Mouse (Mus musculus): Measurements from ENCODE around the gene Zfp326. TPM values are rescaled to one million over a fixed set of nuclear protein-coding genes. Genes with fewer than 3 reads are reported as not detected.
A peak's percentile ranks its signal among the peaks of the same experiment; 100 is the strongest.
"Not testable (repeated sequence)": the region's sequence is repeated elsewhere in the genome, so short reads cannot be mapped to it uniquely, and the experiment has no call there.

Gene Zfp326
- total RNA-seq, 2 experiments from 2014 or later, result 26.1 to 33.9 TPM

DNA sequence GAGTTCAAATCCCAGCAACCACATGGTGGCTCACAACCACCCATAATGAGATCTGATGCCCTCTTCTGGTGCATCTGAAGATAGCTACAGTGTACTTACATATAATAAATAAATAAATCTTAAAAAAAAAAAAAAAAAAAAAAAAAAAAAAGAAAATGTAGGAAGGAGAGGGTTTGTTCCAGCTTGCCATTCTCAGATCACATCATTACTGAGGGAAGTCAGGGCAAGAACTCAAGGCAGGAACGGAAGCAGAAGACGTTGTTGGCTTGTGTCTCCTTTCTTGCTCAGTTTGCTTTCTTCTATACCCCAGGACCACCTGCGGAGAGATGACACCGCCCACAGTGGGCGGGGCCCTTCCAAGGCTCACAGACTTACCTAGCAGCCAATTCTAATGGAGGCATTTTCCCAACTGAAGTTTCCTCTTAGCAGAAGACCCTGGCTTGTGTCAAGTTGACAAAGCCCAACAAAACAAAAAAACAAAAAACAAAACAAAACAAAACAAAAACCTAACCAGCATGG is 11.2 kb upstream of the Zfp326 start:
- not testable (repeated sequence) for ATAC-seq (replicated peaks; ENCODE audit: poor library complexity)

DNA sequence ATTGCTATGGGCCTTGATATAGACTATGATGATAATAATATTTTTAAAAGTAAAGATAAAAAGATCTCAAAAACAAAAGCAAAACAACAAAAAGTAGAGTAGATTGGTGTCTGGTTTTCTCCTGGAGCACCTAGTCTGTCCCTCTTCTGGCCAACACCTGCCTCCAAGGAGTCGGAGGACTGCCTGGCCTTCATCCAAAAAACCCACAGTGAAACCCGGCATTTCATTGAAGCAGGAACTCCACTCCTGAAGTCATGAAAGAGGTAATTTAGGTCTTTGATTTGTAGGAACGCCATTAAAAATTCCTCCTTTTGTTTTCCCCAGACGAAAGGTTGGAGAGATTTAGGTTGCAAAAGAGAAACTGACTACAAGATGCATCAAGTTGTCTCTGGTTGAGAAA is 8.9 kb upstream of the Zfp326 start:
- no peak for ATAC-seq (replicated peaks; ENCODE audit: poor library complexity)

- no peak for ATAC-seq (replicated peaks; ENCODE audit: poor library complexity)
Observed at GRCm38 (mm10) chr5:105867841-105868447, 8.4 kb upstream of the Zfp326 start.

- ATAC-seq (replicated peaks; ENCODE audit: poor library complexity), result peak; percentile 93
Observed at GRCm38 (mm10) chr5:105868593-105868992, 7.8 kb upstream of the Zfp326 start.

DNA sequence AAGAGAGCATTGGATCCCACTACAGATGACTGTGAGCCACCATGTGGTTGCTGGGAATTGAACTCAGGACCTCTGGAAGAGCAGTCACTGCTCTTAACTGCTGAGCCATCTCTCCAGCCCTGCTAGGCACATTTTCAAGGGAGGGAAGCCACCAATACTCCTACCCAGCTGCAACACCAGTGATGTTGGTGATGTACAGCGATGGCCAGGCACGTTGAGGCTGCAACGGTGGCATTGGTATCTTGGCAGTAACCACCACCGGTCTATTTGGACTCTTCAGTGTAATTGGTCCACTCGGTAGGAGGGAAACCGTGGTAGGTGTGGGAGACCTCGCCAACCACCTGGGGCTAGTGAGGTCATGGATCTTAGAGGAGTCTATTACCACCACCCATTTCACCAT is 6.6 kb upstream of the Zfp326 start:
- no peak for ATAC-seq (replicated peaks; ENCODE audit: poor library complexity)

- ATAC-seq (replicated peaks; ENCODE audit: poor library complexity), result no peak
Observed at GRCm38 (mm10) chr5:105871140-105871539, 5.2 kb upstream of the Zfp326 start.

DNA sequence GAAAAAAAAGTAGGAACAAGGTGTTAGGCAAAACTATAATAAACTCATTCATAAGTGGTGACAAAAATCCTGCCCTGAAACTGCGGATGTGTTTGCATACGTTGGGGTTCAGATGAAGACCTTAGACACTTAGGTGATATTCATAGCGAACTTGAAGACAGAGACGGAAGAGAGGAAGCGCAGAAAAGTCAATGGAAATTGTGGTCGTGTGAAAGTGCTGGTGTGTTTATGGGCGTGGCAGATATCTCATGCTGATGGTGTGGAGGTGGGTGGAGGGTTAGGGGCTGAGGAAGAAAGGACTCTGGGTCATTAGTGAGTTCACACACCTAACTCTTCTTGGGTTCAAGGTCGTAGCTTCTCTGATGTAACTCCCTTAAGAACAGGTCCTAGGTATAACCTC is 4.2 kb upstream of the Zfp326 start:
- no peak for ATAC-seq (replicated peaks; ENCODE audit: poor library complexity)

- ATAC-seq (replicated peaks; ENCODE audit: poor library complexity), result no peak
Observed at GRCm38 (mm10) chr5:105872916-105873315, 3.4 kb upstream of the Zfp326 start.

DNA sequence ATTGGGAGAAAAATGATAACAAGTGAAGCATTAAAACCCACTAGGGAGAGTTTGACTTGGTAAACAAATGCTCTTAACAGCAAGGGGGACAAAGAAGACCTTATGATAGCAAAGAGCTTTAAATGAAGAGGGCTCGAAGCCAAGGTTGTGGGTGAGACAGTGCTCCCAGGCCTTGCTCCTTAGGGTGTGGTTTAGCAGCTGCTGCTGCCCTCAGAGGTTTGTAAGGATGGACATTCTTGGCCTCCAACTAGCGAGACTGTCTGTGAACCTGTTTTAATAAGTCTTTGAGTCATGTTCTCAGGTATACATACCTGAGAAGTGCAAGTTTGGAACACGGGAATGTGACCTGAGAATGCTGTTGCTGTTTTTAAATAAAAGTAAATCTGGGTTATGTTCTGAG is 2.6 kb upstream of the Zfp326 start:
- ATAC-seq (replicated peaks; ENCODE audit: poor library complexity), result no peak

GRCm38 (mm10) chr5:105874476-105874875 is 1.9 kb upstream of the Zfp326 start:
- no peak for ATAC-seq (replicated peaks; ENCODE audit: poor library complexity)

GRCm38 (mm10) chr5:105876925-105877774 is 785 bp downstream of the Zfp326 start:
- peak; percentile 6 for ATAC-seq (replicated peaks; ENCODE audit: poor library complexity)

DNA sequence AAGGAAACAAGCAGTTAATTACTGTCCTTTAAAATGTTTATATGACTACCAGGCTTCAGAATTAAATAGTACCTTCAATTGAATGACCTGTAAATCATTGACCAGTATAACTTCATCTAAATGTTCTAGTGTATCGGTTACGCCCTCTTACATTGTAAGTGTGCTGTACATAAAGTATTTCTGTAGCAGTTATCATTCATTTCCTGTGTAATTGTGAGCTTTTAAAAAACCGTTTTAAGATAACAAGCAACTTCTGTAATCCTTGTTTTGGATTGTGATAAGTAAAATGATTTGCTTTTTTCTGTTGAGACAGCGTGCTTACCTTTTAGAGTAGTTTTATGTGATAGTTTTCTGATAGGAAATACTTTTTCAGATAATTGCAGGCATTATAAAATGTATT is 11.0 kb downstream of the Zfp326 start:
- ATAC-seq (replicated peaks; ENCODE audit: poor library complexity), result no peak; the same call in 1 of the 2 replicates

DNA sequence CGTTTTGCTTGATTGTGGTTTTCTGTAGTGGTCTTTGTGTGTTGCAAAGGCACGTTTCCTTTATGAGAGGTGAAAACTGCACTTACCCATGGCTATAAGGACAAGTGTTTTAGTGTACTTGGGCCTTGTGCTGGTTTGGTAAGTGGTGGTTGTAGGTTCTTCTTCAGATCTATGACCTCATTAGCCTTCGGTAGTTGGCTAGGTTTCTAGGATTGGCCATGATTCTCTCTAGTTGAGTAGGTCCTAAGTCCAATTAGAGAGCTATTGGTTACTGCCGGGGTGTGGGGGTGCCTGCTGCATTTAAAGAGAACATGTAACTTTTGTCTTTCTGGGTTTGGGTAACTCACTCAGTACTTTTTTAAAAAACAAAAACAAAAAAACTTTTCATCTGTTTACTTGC is 21.8 kb downstream of the Zfp326 start:
- no peak for ATAC-seq (replicated peaks; ENCODE audit: poor library complexity)

GRCm38 (mm10) chr5:105909209-105909608 is 32.8 kb downstream of the Zfp326 start:
- ATAC-seq (replicated peaks; ENCODE audit: poor library complexity), result peak; percentile 46

GRCm38 (mm10) chr5:105909671-105910070 is 33.3 kb downstream of the Zfp326 start:
- ATAC-seq (replicated peaks; ENCODE audit: poor library complexity), result no peak

- ATAC-seq (replicated peaks; ENCODE audit: poor library complexity), result no peak
Observed at GRCm38 (mm10) chr5:105911498-105911897, 35.1 kb downstream of the Zfp326 start.

DNA sequence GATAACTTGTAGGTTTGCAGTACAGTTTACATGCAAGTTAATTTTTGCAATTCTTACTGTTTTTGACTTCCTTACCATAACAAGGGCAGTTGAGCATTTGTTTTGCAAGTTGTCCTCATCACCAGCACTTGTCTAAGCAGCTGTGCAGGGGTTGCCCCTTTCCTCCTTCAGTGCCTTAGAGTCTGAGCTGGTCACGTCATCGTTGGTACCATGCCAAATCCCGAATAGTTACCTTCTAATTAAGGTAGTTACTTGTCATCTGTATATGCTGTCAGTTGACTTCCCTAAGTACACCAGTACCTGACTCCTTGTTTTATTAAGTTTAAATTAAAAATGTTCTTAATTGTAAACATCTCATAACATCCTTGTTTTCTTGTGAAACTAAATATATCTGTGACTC is 41.0 kb downstream of the Zfp326 start:
- no peak for ATAC-seq (replicated peaks; ENCODE audit: poor library complexity)

- ATAC-seq (replicated peaks; ENCODE audit: poor library complexity), result peak; percentile 75
Observed at GRCm38 (mm10) chr5:105918289-105918688, 41.9 kb downstream of the Zfp326 start.

DNA sequence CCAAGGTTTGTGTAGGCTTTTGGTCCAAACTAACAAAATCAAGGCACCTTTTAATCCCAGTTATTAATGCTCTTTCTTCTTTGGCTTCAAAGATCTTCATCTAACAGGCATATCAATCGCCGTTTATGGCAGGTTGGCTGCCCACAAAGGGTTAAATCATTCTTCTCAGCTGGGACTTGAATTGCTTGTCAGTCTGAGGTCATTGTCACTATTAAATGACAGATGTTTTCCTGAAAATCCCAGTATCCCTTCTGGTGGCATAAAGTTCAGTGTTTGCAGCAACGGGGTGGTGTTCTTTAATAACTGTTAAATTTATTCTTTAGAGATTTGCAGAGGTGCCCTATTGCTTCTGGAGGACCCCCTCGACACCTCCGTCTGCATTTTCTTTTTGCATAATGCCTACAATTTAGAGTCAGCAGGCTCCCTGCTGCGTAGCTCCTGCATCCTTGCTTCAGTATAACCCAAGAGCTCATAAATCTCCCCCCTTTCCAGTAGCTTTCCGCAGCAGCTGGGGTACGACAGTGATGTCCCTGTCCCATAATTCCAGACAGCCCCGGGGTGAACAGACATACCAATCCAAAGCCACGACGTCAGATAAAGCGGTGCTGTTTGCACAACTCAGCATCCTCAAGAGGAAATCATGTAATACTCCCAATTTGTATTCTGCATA is 46.6 kb downstream of the Zfp326 start:
- ATAC-seq (replicated peaks; ENCODE audit: poor library complexity), result no peak

DNA sequence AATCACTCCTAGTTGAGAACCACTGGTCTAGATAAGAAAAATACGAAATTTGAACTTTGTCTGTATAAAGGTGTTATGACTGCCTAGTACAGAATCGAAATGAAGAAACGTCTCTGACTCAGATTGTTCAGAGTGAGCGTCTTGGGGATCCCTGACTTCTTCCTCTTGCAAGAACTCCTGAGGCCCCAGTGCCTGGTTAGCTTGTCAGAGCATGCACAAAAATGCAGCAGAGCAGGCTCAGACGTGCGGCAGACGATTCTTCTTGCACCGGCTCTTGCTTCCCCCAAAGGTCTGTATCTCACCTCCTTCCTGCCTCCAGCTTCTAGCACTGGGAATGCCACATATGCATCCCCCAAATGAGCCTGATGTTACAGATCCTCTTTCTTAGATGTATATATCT is 48.0 kb downstream of the Zfp326 start:
- ATAC-seq (replicated peaks; ENCODE audit: poor library complexity), result no peak

DNA sequence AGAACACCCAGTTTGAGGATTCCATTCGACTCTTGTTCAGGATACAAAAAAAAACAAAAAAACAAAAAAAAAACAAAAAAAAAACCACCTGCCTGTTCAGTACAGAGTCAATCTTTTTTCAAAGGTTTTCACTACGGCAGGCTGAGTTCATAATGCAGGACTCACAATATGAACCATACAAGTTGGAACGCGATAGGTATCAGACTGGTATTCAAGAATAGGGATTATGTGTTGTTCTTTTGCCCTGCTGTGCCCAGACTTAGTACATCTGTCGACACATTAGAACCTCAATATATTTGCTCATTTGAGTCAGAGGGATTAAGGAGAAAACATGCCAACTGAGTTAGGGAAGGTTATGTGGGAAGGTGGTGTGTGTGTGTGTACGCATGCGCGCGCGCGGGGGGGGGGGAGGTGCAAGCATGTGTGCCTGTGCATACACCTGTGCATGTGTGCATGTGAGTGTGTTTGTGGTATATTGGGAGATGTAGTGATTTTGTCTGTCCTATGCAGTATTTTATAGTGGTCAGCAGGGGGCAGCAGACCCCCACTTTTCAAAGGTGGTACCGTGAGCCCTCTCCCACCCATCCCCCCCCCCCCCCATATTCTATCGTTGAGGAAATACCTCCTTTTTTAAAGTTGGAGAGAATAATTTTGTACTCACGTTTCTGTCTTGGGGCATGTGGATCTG is 49.3 kb downstream of the Zfp326 start:
- peak; percentile 52; the same call in 1 of the 2 replicates for ATAC-seq (replicated peaks; ENCODE audit: poor library complexity)

All from megakaryocyte progenitor cell, adult 5-6 weeks (primary cell).